In genomic region chr2:38539677-38540076, GRCm38 (mm10) we compare ENCODE assay signal across 10 mouse cellular contexts. TPM values are rescaled to one million over a fixed set of nuclear protein-coding genes. Genes with fewer than 3 reads are reported as not detected.
DNase-seq lines count a peak whose midpoint lies in the region; ATAC-seq lines count a peak whose summit lies in the region.
"Had no signal": no experiment of that assay in that cellular context is flagged by ENCODE, and none has a peak within 500 bp of the region (broad histone marks: within the 10 kb centered on the region; RNA-seq: fewer than 3 reads in every experiment).

No protein-coding gene starts in this region.

- 69% methylated on average over 9 of the region's 9 CpGs for WGBS in lung, embryonic 16.5 days
- WGBS in hindbrain, embryonic 11.5 days, result 83% methylated on average over 9 of the region's 9 CpGs
- 56% methylated on average over 9 of the region's 9 CpGs for WGBS in neural tube, embryonic 14.5 days

- no peaks in the 10 kb centered on the region for H3K9me3 ChIP-seq in lung, embryonic 16.5 days (ENCODE audit: control insufficient read depth, low read length)
- no peaks in the 10 kb centered on the region for H3K9me3 ChIP-seq in hindbrain, embryonic 11.5 days (ENCODE audit: control insufficient read depth, low read length)
- H3K9me3 ChIP-seq in neural tube, embryonic 14.5 days (ENCODE audit: control insufficient read depth, low read length), result no peaks in the 10 kb centered on the region

- no peak overlapping the region for H3K4me3 ChIP-seq in lung, embryonic 16.5 days (ENCODE audit: low read length)
- H3K4me3 ChIP-seq in hindbrain, embryonic 11.5 days (ENCODE audit: low read depth, low read length), result no peak overlapping the region
- H3K4me3 ChIP-seq in neural tube, embryonic 14.5 days (ENCODE audit: low read depth, low read length), result no peak overlapping the region

- DNase-seq in lung, postnatal 14 days, result no peak
- peak; percentile 98 for DNase-seq in cerebellum, postnatal 10 days
- no peak for DNase-seq in hindbrain, embryonic 11.5 days (ENCODE audit: low spot score)
- no peak for DNase-seq in frontal cortex, postnatal 25 days (ENCODE audit: low spot score in 2 of 2)
- DNase-seq in right cerebral cortex, adult 2 months (ENCODE audit: low spot score in 2 of 2), result no peak
- DNase-seq: kidney, adult 2 months; lung, postnatal 36 days; thymus, postnatal 25 days had no signal

- H3K27me3 ChIP-seq in lung, embryonic 16.5 days (ENCODE audit: control insufficient read depth, insufficient read depth, low read depth, low read length), result no peaks in the 10 kb centered on the region
- H3K27me3 ChIP-seq in hindbrain, embryonic 11.5 days (ENCODE audit: control insufficient read depth, insufficient read depth, low read length), result no peaks in the 10 kb centered on the region
- no peaks in the 10 kb centered on the region for H3K27me3 ChIP-seq in neural tube, embryonic 14.5 days (ENCODE audit: control insufficient read depth, insufficient read depth, low read length)

- H3K9ac ChIP-seq in lung, embryonic 16.5 days (ENCODE audit: low read length), result no peak overlapping the region
- no peak overlapping the region for H3K9ac ChIP-seq in hindbrain, embryonic 11.5 days (ENCODE audit: low read depth, low read length)
- H3K9ac ChIP-seq in neural tube, embryonic 14.5 days (replicated peaks; ENCODE audit: low read depth, low read length), result no peak overlapping the region

- no peak overlapping the region for H3K4me2 ChIP-seq in lung, embryonic 16.5 days (ENCODE audit: low read depth, low read length)
- no peak overlapping the region for H3K4me2 ChIP-seq in hindbrain, embryonic 11.5 days (replicated peaks; ENCODE audit: low read depth, low read length)
- H3K4me2 ChIP-seq in neural tube, embryonic 14.5 days (ENCODE audit: low read depth, low read length), result no peak overlapping the region

- peaks cover 48% of the 10 kb centered on the region for H3K4me1 ChIP-seq in lung, embryonic 16.5 days (replicated peaks; ENCODE audit: control insufficient read depth, insufficient read depth, low read length)
- H3K4me1 ChIP-seq in hindbrain, embryonic 11.5 days (replicated peaks; ENCODE audit: control insufficient read depth, insufficient read depth, low read length), result peaks cover 8% of the 10 kb centered on the region; the same call in 1 of the 2 replicates
- peaks cover 28% of the 10 kb centered on the region for H3K4me1 ChIP-seq in neural tube, embryonic 14.5 days (ENCODE audit: control insufficient read depth, insufficient read depth, low read length)

- no peak overlapping the region for H3K27ac ChIP-seq in lung, embryonic 16.5 days (ENCODE audit: low read length)
- H3K27ac ChIP-seq in hindbrain, embryonic 11.5 days (ENCODE audit: low read depth, low read length), result no peak overlapping the region
- no peak overlapping the region for H3K27ac ChIP-seq in neural tube, embryonic 14.5 days (ENCODE audit: low read depth, low read length)

- 0 out of 2 replicates have a peak, but pooled peaks have one; percentile 15 for ATAC-seq in lung, embryonic 16.5 days (ENCODE audit: low read depth)
- ATAC-seq in hindbrain, embryonic 11.5 days (ENCODE audit: low FRiP score), result peak; percentile 46
- peak; percentile 36; the same call in 1 of the 2 replicates for ATAC-seq in neural tube, embryonic 14.5 days (ENCODE audit: low read depth)

- H3K36me3 ChIP-seq in lung, embryonic 16.5 days (ENCODE audit: control insufficient read depth, insufficient read depth, low read length), result no peaks in the 10 kb centered on the region
- no peaks in the 10 kb centered on the region for H3K36me3 ChIP-seq in hindbrain, embryonic 11.5 days (ENCODE audit: control insufficient read depth, insufficient read depth, low read length)
- H3K36me3 ChIP-seq in neural tube, embryonic 14.5 days (ENCODE audit: control insufficient read depth, insufficient read depth, low read length), result no peaks in the 10 kb centered on the region

RNA-seq across cellular contexts. Expression of gene Nek6, which starts 28.2 kb away (rescaled TPM):
- polyA plus RNA-seq in lung, embryonic 16.5 days (2015; fragmentation: Nextera tagmentation; extraction: Ambion mirVana), result 117 and 122 TPM in 2 replicates
- 84.5 and 87.8 TPM in 2 replicates for polyA plus RNA-seq in hindbrain, embryonic 11.5 days (2014; fragmentation: Nextera tagmentation; extraction: Ambion mirVana)
- 46.4 and 54.4 TPM in 2 replicates for polyA plus RNA-seq in neural tube, embryonic 14.5 days (2014; fragmentation: Nextera tagmentation; extraction: Ambion mirVana)

Comparison
In these comparisons a context has a peak if more than half of its experiments do, and no peak if none do; other contexts are left out.
1. DNase-seq: peak in cerebellum, postnatal 10 days (2 of 2); none in lung, postnatal 14 days (single experiment), hindbrain, embryonic 11.5 days (single experiment), frontal cortex, postnatal 25 days (0 of 2) and right cerebral cortex, adult 2 months (0 of 2).
2. Peak in every context shown above with its lines, with median percentiles within 50 percentile points of each other: ATAC-seq.